Mouse (Mus musculus): Measurements from ENCODE around the gene Ctdsp2. TPM values are rescaled to one million over a fixed set of nuclear protein-coding genes. Genes with fewer than 3 reads are reported as not detected.

The Ctdsp2 gene
- total RNA-seq (2021): 125 and 197 TPM in 2 replicates
- long read RNA-seq, full-length matches to known transcripts: 11 of 18 reads
- long read RNA-seq, partial matches to known transcripts: 0 of 18 reads
- long read RNA-seq, other reads (novel, unspliced or antisense): 7 of 18 reads

GRCm38 (mm10) chr10:126978277-126978994, at the start of gene Ctdsp2:
TSS of gene Ctdsp2 (plus strand) at chr10:126978717.
- peak; percentile 100 for DNase-seq

GRCm38 (mm10) chr10:126928819-126929206, 49.7 kb upstream of the Ctdsp2 start:
- no peak for DNase-seq

- no peak for DNase-seq
These were observed 49.0 kb upstream of the Ctdsp2 start for GRCm38 (mm10) chr10:126929543-126929942.

GRCm38 (mm10) chr10:126930270-126931121, 48.0 kb upstream of the Ctdsp2 start:
- no peak for DNase-seq

GRCm38 (mm10) chr10:126931123-126931759, 47.3 kb upstream of the Ctdsp2 start:
- DNase-seq: no peak

GRCm38 (mm10) chr10:126931760-126932139, 46.8 kb upstream of the Ctdsp2 start:
- no peak for DNase-seq

- no peak for DNase-seq
These were observed 44.0 kb upstream of the Ctdsp2 start for GRCm38 (mm10) chr10:126934561-126934960.

GRCm38 (mm10) chr10:126935121-126935520, 43.4 kb upstream of the Ctdsp2 start:
- no peak for DNase-seq

GRCm38 (mm10) chr10:126935556-126936381, 42.7 kb upstream of the Ctdsp2 start:
- DNase-seq: no peak

GRCm38 (mm10) chr10:126940949-126941348, 37.6 kb upstream of the Ctdsp2 start:
- DNase-seq: no peak

- no peak for DNase-seq
These were observed 33.0 kb upstream of the Ctdsp2 start for GRCm38 (mm10) chr10:126945531-126945930.

GRCm38 (mm10) chr10:126949824-126950223, 28.7 kb upstream of the Ctdsp2 start:
- no peak for DNase-seq

GRCm38 (mm10) chr10:126950572-126950971, 27.9 kb upstream of the Ctdsp2 start:
- DNase-seq: no peak

- no peak for DNase-seq
These were observed 26.1 kb upstream of the Ctdsp2 start for GRCm38 (mm10) chr10:126952375-126952774.

GRCm38 (mm10) chr10:126953029-126953471, 25.5 kb upstream of the Ctdsp2 start:
- no peak for DNase-seq

GRCm38 (mm10) chr10:126956692-126957358, 21.7 kb upstream of the Ctdsp2 start:
- no peak for DNase-seq

GRCm38 (mm10) chr10:126957359-126958107, 21.0 kb upstream of the Ctdsp2 start:
- DNase-seq: peak; percentile 59

- DNase-seq: no peak
These were observed 18.0 kb upstream of the Ctdsp2 start for GRCm38 (mm10) chr10:126960496-126960895.

- DNase-seq: peak; percentile 62
These were observed 16.8 kb upstream of the Ctdsp2 start for GRCm38 (mm10) chr10:126961757-126962156.

- peak; percentile 57 for DNase-seq
These were observed 16.1 kb upstream of the Ctdsp2 start for GRCm38 (mm10) chr10:126962271-126962965.

All from adrenal gland, postnatal 25 days (tissue).